Mouse (Mus musculus) mouse trophoblast stem cell (cell line): ENCODE results near the gene Mrpl45.
"Not testable (repeated sequence)": the region's sequence is repeated elsewhere in the genome, so short reads cannot be mapped to it uniquely, and the experiment has no call there.

Experiments used
- in situ Hi-C, 2 experiments: fragments of 300-500 bp; cut with MseI, MboI; formaldehyde crosslinking; loops; 2 replicates in 1 of 2; 3 replicates in 1 of 2; pipeline ENCODE4 v1.15.1; 2025

Mrpl45 gene

GRCm38 (mm10) chr11:97296542-97296941 lies 19.0 kb upstream of the Mrpl45 start:
- in situ Hi-C loops: no loop called here

- in situ Hi-C loops: no loop called here
Observed at GRCm38 (mm10) chr11:97299939-97300338, 15.6 kb upstream of the Mrpl45 start.

GRCm38 (mm10) chr11:97301406-97301805 lies 14.1 kb upstream of the Mrpl45 start:
- in situ Hi-C loops: no loop called here

- in situ Hi-C loops: no loop called here
Observed at GRCm38 (mm10) chr11:97302231-97302781, 13.2 kb upstream of the Mrpl45 start.

- in situ Hi-C loops: no loop called here
Observed at GRCm38 (mm10) chr11:97304631-97305030, 10.9 kb upstream of the Mrpl45 start.

- in situ Hi-C loops: no loop called here
Observed at GRCm38 (mm10) chr11:97307294-97308069, 8.0 kb upstream of the Mrpl45 start.

- in situ Hi-C loops: no loop called here
Observed at GRCm38 (mm10) chr11:97308806-97309450, 6.6 kb upstream of the Mrpl45 start.

GRCm38 (mm10) chr11:97309451-97309836 lies 6.1 kb upstream of the Mrpl45 start:
- in situ Hi-C loops: no loop called here

GRCm38 (mm10) chr11:97309911-97310571 lies 5.5 kb upstream of the Mrpl45 start:
- in situ Hi-C loops: no loop called here

GRCm38 (mm10) chr11:97310895-97311631 lies 4.5 kb upstream of the Mrpl45 start:
- in situ Hi-C loops: no loop called here

- in situ Hi-C loops: not testable (repeated sequence)
Observed at GRCm38 (mm10) chr11:97312871-97313270, 2.6 kb upstream of the Mrpl45 start.

GRCm38 (mm10) chr11:97314110-97314509 lies 1.4 kb upstream of the Mrpl45 start:
- in situ Hi-C loops: no loop called here

- in situ Hi-C loops: no loop called here
Observed at GRCm38 (mm10) chr11:97314751-97315503, 589 bp upstream of the Mrpl45 start.

GRCm38 (mm10) chr11:97321197-97321596 lies 5.7 kb downstream of the Mrpl45 start:
- in situ Hi-C loops: no loop called here

- in situ Hi-C loops: not testable (repeated sequence)
Observed at GRCm38 (mm10) chr11:97321894-97322600, 6.5 kb downstream of the Mrpl45 start.

- in situ Hi-C loops: no loop called here
Observed at GRCm38 (mm10) chr11:97325224-97325623, 9.7 kb downstream of the Mrpl45 start.

GRCm38 (mm10) chr11:97328148-97328547 lies 12.6 kb downstream of the Mrpl45 start:
- in situ Hi-C loops: no loop called here

- in situ Hi-C loops: no loop called here
Observed at GRCm38 (mm10) chr11:97330315-97330714, 14.8 kb downstream of the Mrpl45 start.

- in situ Hi-C loops: no loop called here
Observed at GRCm38 (mm10) chr11:97331231-97332190, 16.0 kb downstream of the Mrpl45 start.
